In genomic region chr7:128310229-128310688, GRCm38 (mm10) we compare ENCODE assay signal across 16 mouse cellular contexts. TPM values are rescaled to one million over a fixed set of nuclear protein-coding genes. Genes with fewer than 3 reads are reported as not detected.
DNase-seq lines count a peak whose midpoint lies in the region; ATAC-seq and TF ChIP-seq lines count a peak whose summit lies in the region.
"Had no signal": no experiment of that assay in that cellular context is flagged by ENCODE, and none has a peak within 500 bp of the region (broad histone marks: within the 10 kb centered on the region; RNA-seq: fewer than 3 reads in every experiment).

No protein-coding gene starts in this region.

- peak overlapping the region; percentile 76 for H3K27ac ChIP-seq in liver, embryonic 13.5 days
- no peak overlapping the region for H3K27ac ChIP-seq in forebrain, embryonic 16.5 days (ENCODE audit: low read length)
- H3K27ac ChIP-seq in kidney, embryonic 14.5 days (ENCODE audit: low read depth, low read length) = no peak overlapping the region
- H3K27ac ChIP-seq: embryonic facial prominence, embryonic 15.5 days; limb, embryonic 12.5 days had no signal

- ATAC-seq in G1E (ENCODE audit: extremely low read depth, insufficient number of reproducible peaks, low FRiP score, poor library complexity, severe bottlenecking) = peak; percentile 79
- peak; percentile 86 for ATAC-seq in liver, embryonic 13.5 days (ENCODE audit: low read depth)
- ATAC-seq in forebrain, embryonic 16.5 days = no peak
- ATAC-seq in kidney, embryonic 14.5 days (ENCODE audit: low FRiP score, low TSS enrichment) = no peak

- peak overlapping the region; percentile 52 for H3K4me2 ChIP-seq in liver, embryonic 13.5 days
- H3K4me2 ChIP-seq in forebrain, embryonic 16.5 days (ENCODE audit: low read length) = no peak overlapping the region
- no peak overlapping the region for H3K4me2 ChIP-seq in kidney, embryonic 14.5 days (replicated peaks; ENCODE audit: low read depth, low read length)
- H3K4me2 ChIP-seq: embryonic facial prominence, embryonic 15.5 days; hindbrain, embryonic 14.5 days; limb, embryonic 12.5 days; neural tube, embryonic 15.5 days had no signal

- H3K9ac ChIP-seq in liver, embryonic 13.5 days = peak overlapping the region; percentile 52
- H3K9ac ChIP-seq in forebrain, embryonic 16.5 days (replicated peaks; ENCODE audit: low read depth, low read length) = no peak overlapping the region
- H3K9ac ChIP-seq in kidney, embryonic 14.5 days (ENCODE audit: low read depth, low read length) = no peak overlapping the region
- H3K9ac ChIP-seq: embryonic facial prominence, embryonic 15.5 days; hindbrain, embryonic 14.5 days; limb, embryonic 12.5 days; neural tube, embryonic 15.5 days had no signal

- WGBS in liver, embryonic 13.5 days (ENCODE audit: insufficient replicate concordance) = 13% methylated on average over 8 of the region's 8 CpGs
- 57% methylated on average over 8 of the region's 8 CpGs for WGBS in forebrain, embryonic 16.5 days
- 60% methylated on average over 8 of the region's 8 CpGs for WGBS in kidney, embryonic 14.5 days

- peaks cover 78% of the 10 kb centered on the region for H3K4me1 ChIP-seq in G1E (ENCODE audit: insufficient read depth, low read depth, low read length)
- peaks cover 30% of the 10 kb centered on the region for H3K4me1 ChIP-seq in liver, embryonic 13.5 days (replicated peaks)
- peaks cover 16% of the 10 kb centered on the region for H3K4me1 ChIP-seq in forebrain, embryonic 16.5 days (replicated peaks; ENCODE audit: control insufficient read depth, insufficient read depth, low read length)
- H3K4me1 ChIP-seq in kidney, embryonic 14.5 days (ENCODE audit: control insufficient read depth, insufficient read depth, low read length) = peaks cover 20% of the 10 kb centered on the region
- H3K4me1 ChIP-seq: limb, embryonic 12.5 days had no signal

- H3K9me3 ChIP-seq in G1E (replicated peaks) = no peaks in the 10 kb centered on the region
- no peaks in the 10 kb centered on the region for H3K9me3 ChIP-seq in liver, embryonic 13.5 days (replicated peaks)
- H3K9me3 ChIP-seq in forebrain, embryonic 16.5 days (ENCODE audit: control insufficient read depth, low read length) = no peaks in the 10 kb centered on the region
- no peaks in the 10 kb centered on the region for H3K9me3 ChIP-seq in kidney, embryonic 14.5 days (ENCODE audit: control insufficient read depth, low read length)
- H3K9me3 ChIP-seq: embryonic facial prominence, embryonic 15.5 days; limb, embryonic 12.5 days; neural tube, embryonic 15.5 days had no signal

- peak; percentile 84 to 93 for DNase-seq in adrenal gland, adult (ENCODE audit: inconsistent age in 2 of 2, low spot score in 1 of 2)
- no peak for DNase-seq in adrenal gland, postnatal 4 days (ENCODE audit: low spot score in 2 of 2)
- DNase-seq in G1E (ENCODE audit: low spot score) = peak; percentile 64
- DNase-seq in c-Kit-positive CD71-positive TER-119-positive erythroid progenitor cells, embryonic 14.5 days (ENCODE audit: low spot score) = peak; percentile 72
- peak; percentile 58 for DNase-seq in liver, embryonic 13.5 days
- no peak for DNase-seq in cerebellum, adult 11-12 months
- DNase-seq: cerebellum, adult 11 months; gastrocnemius, postnatal 25 days; thymus, postnatal 36 days had no signal

- TF ChIP-seq CTCF in G1E (IDR thresholded peaks at IDR 0.05; ENCODE audit: low read depth, low read length) = no peak

- no peaks in the 10 kb centered on the region for H3K36me3 ChIP-seq in G1E (replicated peaks)
- no peaks in the 10 kb centered on the region for H3K36me3 ChIP-seq in liver, embryonic 13.5 days
- no peaks in the 10 kb centered on the region for H3K36me3 ChIP-seq in forebrain, embryonic 16.5 days (ENCODE audit: control insufficient read depth, insufficient read depth)
- H3K36me3 ChIP-seq in kidney, embryonic 14.5 days (ENCODE audit: control insufficient read depth, insufficient read depth, low read length) = no peaks in the 10 kb centered on the region
- H3K36me3 ChIP-seq: embryonic facial prominence, embryonic 15.5 days; limb, embryonic 12.5 days; neural tube, embryonic 15.5 days had no signal

- H3K4me3 ChIP-seq in G1E (ENCODE audit: low read depth, low read length) = peak overlapping the region; percentile 42; the same call in 1 of the 2 replicates
- 0 out of 2 replicates have a peak overlapping the region, but pooled peaks have one; percentile 6 for H3K4me3 ChIP-seq in liver, embryonic 13.5 days (replicated peaks)
- H3K4me3 ChIP-seq in forebrain, embryonic 16.5 days (replicated peaks; ENCODE audit: low read length) = no peak overlapping the region
- no peak overlapping the region for H3K4me3 ChIP-seq in kidney, embryonic 14.5 days (ENCODE audit: low read length)
- H3K4me3 ChIP-seq: embryonic facial prominence, embryonic 15.5 days; limb, embryonic 12.5 days; neural tube, embryonic 15.5 days had no signal

- no peaks in the 10 kb centered on the region for H3K27me3 ChIP-seq in G1E (ENCODE audit: insufficient read depth, low read length)
- peaks cover 23% of the 10 kb centered on the region for H3K27me3 ChIP-seq in liver, embryonic 13.5 days
- H3K27me3 ChIP-seq in forebrain, embryonic 16.5 days (replicated peaks; ENCODE audit: control insufficient read depth, insufficient read depth, low read length) = 0 out of 2 replicates have a peak, but pooled peaks cover 2% of the 10 kb centered on the region
- no peaks in the 10 kb centered on the region for H3K27me3 ChIP-seq in kidney, embryonic 14.5 days (ENCODE audit: control insufficient read depth, insufficient read depth, low read length)
- H3K27me3 ChIP-seq: embryonic facial prominence, embryonic 15.5 days; limb, embryonic 12.5 days; neural tube, embryonic 15.5 days had no signal

RNA-seq across cellular contexts. Expression of gene BC017158, which starts 12.3 kb away (rescaled TPM):
- total RNA-seq in adrenal gland, postnatal 4 days (2021) = 10 to 100 TPM; 39.3 to 39.4 TPM
- total RNA-seq in G1E (2014; fragmentation: Nextera tagmentation) (89.4 and 93.4 TPM in 2 replicates), G1E (2017) (26.8 and 35.3 TPM in 2 replicates)
- 31.7 and 33.5 TPM in 2 replicates for polyA plus RNA-seq in G1E (2012)
- polyA plus RNA-seq in liver, embryonic 13.5 days (2015; fragmentation: Nextera tagmentation; extraction: Ambion mirVana) = 16.7 and 21.4 TPM in 2 replicates
- 12.5 and 16.4 TPM in 2 replicates for polyA plus RNA-seq in forebrain, embryonic 16.5 days (2015; fragmentation: Nextera tagmentation; extraction: Ambion mirVana)
- 26.9 and 32.1 TPM in 2 replicates for polyA plus RNA-seq in kidney, embryonic 14.5 days (2014; fragmentation: Nextera tagmentation; extraction: Ambion mirVana)

RNA-seq across cellular contexts. Expression of gene Slc5a2, which starts 44.8 kb away (rescaled TPM):
- total RNA-seq in adrenal gland, postnatal 4 days (2021) = 10 to 100 TPM in 1 of 2 experiments, under 1 TPM in 1; 0.73 to 22.0 TPM
- total RNA-seq in G1E (2014; fragmentation: Nextera tagmentation) (not detected in 2 replicates), G1E (2017) (0.55 TPM in 1 of 2 replicates, not detected in the other)
- 0.05 TPM in 1 of 2 replicates, not detected in the other for polyA plus RNA-seq in G1E (2012)
- 1.6 and 2.4 TPM in 2 replicates for polyA plus RNA-seq in liver, embryonic 13.5 days (2015; fragmentation: Nextera tagmentation; extraction: Ambion mirVana)
- not detected in 2 replicates for polyA plus RNA-seq in forebrain, embryonic 16.5 days (2015; fragmentation: Nextera tagmentation; extraction: Ambion mirVana)
- polyA plus RNA-seq in kidney, embryonic 14.5 days (2014; fragmentation: Nextera tagmentation; extraction: Ambion mirVana) = 1.1 and 2.2 TPM in 2 replicates
- total RNA-seq: gastrocnemius, postnatal 25 days had no signal
- polyA plus RNA-seq: embryonic facial prominence, embryonic 15.5 days; hindbrain, embryonic 14.5 days; large intestine, adult 2 months; limb, embryonic 12.5 days had no signal

Comparison
In these comparisons a context has a peak if more than half of its experiments do, and no peak if none do; other contexts are left out.
1. DNase-seq: peak in adrenal gland, adult (2 of 2), G1E (single experiment), c-Kit-positive CD71-positive TER-119-positive erythroid progenitor cells, embryonic 14.5 days (single experiment) and liver, embryonic 13.5 days (single experiment); none in adrenal gland, postnatal 4 days (0 of 2) and cerebellum, adult 11-12 months (single experiment).
2. ATAC-seq: peak in G1E (single experiment) and liver, embryonic 13.5 days (single experiment); none in forebrain, embryonic 16.5 days (single experiment) and kidney, embryonic 14.5 days (single experiment).
3. H3K4me3 ChIP-seq: peak in G1E (single experiment) and liver, embryonic 13.5 days (single experiment); none in forebrain, embryonic 16.5 days (single experiment) and kidney, embryonic 14.5 days (single experiment).